Mouse (Mus musculus) erythroblast, embryonic 14.5 days (primary cell): ENCODE data around the gene Plekha6. TPM values are rescaled to one million over a fixed set of nuclear protein-coding genes. Genes with fewer than 3 reads are reported as not detected.
"Not testable (repeated sequence)": the region's sequence is repeated elsewhere in the genome, so short reads cannot be mapped to it uniquely, and the experiment has no call there.

Source experiments
- H3K27me3 ChIP-seq: 2 replicates; pipeline ENCODE4 v1.6.1; 2012; ENCODE audit warnings: inconsistent platforms; ENCODE audit not compliant: control insufficient read depth
- H3K36me3 ChIP-seq: 2 replicates; pipeline ENCODE4 v1.6.1; 2012; ENCODE audit warnings: mild to moderate bottlenecking, inconsistent platforms; ENCODE audit not compliant: control insufficient read depth
- H3K4me1 ChIP-seq: 2 replicates; pipeline ENCODE4 v1.6.1; 2012; ENCODE audit warnings: inconsistent platforms; ENCODE audit not compliant: control insufficient read depth
- H3K4me3 ChIP-seq: replicated peaks from 2 replicates; pipeline ENCODE3; 2012; ENCODE audit warnings: moderate library complexity, mild to moderate bottlenecking, inconsistent platforms
- H3K9me3 ChIP-seq: 2 replicates; pipeline ENCODE4 v1.6.1; 2012; ENCODE audit warnings: low read length, inconsistent platforms, mixed read lengths; ENCODE audit not compliant: control insufficient read depth
- GATA1 ChIP-seq: IDR thresholded peaks from 2 replicates; pipeline ENCODE4 v1.6.1; 2012; ENCODE audit warnings: low read length, inconsistent platforms, mixed read lengths
- TAL1 ChIP-seq: IDR thresholded peaks from 3 replicates; pipeline ENCODE4 v1.6.1; 2012; ENCODE audit warnings: low read length, inconsistent platforms, mixed read lengths
- polyA plus RNA-seq: library from polyadenylated mRNA; stranded (reverse); fragments of >175 nt; gene quantifications from 2 replicates; pipeline ENCODE4 v1.2.3, GENCODE M21; 2012

Gene Plekha6
- polyA plus RNA-seq, 1 experiment: 0.04 TPM

DNA sequence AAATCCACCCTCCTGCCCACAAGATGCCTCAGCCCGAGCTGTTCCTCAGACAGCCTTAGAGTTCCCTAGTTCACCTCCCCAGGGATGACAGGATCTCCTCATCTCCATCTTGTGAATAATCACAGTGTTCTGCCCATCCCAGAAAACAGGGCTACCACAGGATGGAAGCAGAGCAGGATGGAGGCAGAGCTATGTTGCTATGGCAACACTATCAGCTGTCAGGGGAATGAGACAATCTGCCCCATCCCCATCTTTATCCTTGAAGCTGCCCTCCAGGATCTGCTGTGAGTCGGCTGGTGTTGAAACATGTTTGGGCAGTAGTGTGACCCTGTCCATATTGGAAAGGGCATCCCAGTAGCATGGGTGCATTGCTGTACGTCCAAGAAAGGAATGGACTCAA lies 167.1 kb downstream of the Plekha6 start:
- Histone ChIP-seq H3K36me3 (no peaks in the 10 kb centered on the region), H3K4me1 (no peaks in the 10 kb centered on the region), H3K4me3 (no peak overlapping the region), H3K27me3 (peaks cover 27% of the 10 kb centered on the region), H3K9me3 (no peaks in the 10 kb centered on the region)
- TF ChIP-seq GATA1 (no peak), TAL1 (no peak)

DNA sequence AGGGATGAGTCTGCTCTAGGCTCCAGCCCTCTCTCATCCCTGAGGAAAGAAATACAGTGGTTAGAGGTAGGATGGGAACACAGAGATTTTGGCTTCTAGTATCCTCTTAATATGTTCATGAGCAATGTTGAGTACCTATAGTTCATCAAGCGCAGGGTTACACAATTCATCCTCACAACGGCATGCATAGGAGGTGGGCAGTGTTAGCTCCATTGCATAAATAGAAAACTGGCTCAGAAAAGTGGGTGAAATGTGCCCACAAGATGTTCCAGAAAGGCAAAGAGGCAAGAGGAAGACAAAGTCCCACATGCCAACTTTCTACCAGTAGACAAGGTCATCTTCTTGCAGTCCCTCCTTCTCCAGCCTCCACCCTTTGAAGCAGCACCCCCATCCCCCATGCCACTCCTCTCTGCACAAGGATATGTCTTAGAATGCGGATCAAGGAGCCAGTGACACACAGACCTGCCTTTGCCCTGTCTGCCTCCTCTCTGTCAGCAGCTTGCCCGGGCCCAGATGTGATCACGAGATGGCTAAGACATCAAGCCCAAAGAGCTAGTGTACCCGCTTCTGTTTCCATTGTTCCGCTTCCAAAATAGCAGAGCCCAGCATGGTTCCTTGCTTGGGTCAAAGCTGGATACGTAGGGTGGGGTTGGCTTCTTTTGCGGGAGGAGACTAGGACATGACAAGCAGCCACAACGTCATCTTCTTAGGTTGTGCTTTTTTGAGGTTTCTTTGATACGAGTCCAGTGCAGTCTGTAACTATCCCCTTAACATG lies 168.8 kb downstream of the Plekha6 start:
- Histone ChIP-seq H3K9me3 (no peaks in the 10 kb centered on the region), H3K4me1 (no peaks in the 10 kb centered on the region)

GRCm38 (mm10) chr1:133333937-133334336 lies 169.9 kb downstream of the Plekha6 start:
- TF ChIP-seq GATA1 (no peak), TAL1 (no peak)
- Histone ChIP-seq H3K27me3 (peaks cover 18% of the 10 kb centered on the region), H3K4me3 (no peak overlapping the region), H3K4me1 (no peaks in the 10 kb centered on the region), H3K36me3 (no peaks in the 10 kb centered on the region), H3K9me3 (no peaks in the 10 kb centered on the region)

More for the DNA sequence above, 168.8 kb downstream of the Plekha6 start:
- no peak overlapping the region for H3K4me3 ChIP-seq
- no peak for TF ChIP-seq TAL1
- no peak for TF ChIP-seq GATA1
- peaks cover 27% of the 10 kb centered on the region for H3K27me3 ChIP-seq
- H3K36me3 ChIP-seq: no peaks in the 10 kb centered on the region

DNA sequence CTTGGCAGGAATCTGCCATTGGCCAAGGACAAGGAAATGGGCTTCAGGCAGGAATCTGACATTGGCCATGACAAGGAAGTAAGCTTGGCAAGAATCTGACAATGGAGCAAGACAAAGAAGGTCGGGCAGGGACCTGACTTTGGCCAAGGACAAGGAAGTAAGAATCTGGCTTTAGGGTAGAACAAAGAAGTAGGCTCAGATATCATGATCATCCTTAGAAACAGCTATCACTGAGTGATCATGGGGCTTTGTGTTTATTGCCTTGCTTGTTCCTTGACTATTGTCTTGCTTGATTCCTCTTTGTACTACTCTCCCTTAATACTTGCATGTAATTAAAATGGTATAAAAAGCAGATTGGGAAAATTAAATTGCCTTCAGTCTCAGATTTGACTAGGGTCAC lies 176.4 kb downstream of the Plekha6 start:
- H3K36me3 ChIP-seq, H3K4me1 ChIP-seq, H3K9me3 ChIP-seq, H3K4me3 ChIP-seq, H3K27me3 ChIP-seq: not testable (repeated sequence)

DNA sequence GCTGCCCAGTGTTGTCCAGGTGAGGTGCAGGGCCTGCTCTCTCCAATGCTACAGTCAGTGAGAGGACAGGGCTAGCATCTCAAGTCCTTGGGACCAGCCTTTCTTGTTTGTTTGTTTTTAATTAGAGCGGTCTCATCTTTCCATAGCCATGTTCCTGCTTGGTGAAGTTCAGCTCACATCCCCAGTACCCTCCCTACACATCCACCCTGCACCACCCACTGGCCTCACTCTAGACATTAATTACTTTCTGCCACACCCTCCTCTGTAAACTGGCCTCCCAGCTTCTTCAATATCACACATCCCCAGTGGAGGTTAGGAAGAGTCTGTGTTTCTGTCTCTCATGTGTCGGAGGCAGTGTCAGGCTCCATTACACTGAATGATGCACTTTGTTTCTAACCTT lies 180.3 kb downstream of the Plekha6 start:
- no peaks in the 10 kb centered on the region for H3K27me3 ChIP-seq
- H3K36me3 ChIP-seq: no peaks in the 10 kb centered on the region
- H3K9me3 ChIP-seq: 0 out of 2 replicates have a peak, but pooled peaks cover 2% of the 10 kb centered on the region
- H3K4me3 ChIP-seq: no peak overlapping the region
- no peaks in the 10 kb centered on the region for H3K4me1 ChIP-seq
- TF ChIP-seq GATA1: no peak
- TF ChIP-seq TAL1: no peak

DNA sequence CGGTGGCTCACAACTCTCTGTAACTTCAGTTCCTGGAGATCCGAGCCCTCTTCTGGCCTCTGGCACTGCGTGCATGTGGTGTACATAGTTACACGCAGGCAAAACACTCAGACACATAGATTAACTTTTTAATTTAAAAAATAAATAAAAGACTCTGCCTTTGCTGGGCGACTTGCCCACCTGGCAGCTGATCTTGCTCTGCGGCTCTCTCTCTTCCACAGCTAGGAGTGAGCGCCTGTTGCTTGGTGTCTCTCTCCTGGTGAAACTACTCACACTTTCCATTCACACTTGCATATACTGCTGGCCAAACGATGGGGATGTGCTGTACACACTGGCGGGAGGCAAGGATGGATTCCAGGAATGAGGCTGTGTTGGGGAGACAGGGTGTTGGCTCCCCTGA lies 182.5 kb downstream of the Plekha6 start:
- H3K4me3 ChIP-seq: no peak overlapping the region
- no peaks in the 10 kb centered on the region; the same call in 1 of the 2 replicates for H3K27me3 ChIP-seq
- no peaks in the 10 kb centered on the region for H3K36me3 ChIP-seq
- H3K4me1 ChIP-seq: no peaks in the 10 kb centered on the region
- 0 out of 2 replicates have a peak, but pooled peaks cover 2% of the 10 kb centered on the region for H3K9me3 ChIP-seq
- no peak for TF ChIP-seq TAL1
- no peak for TF ChIP-seq GATA1

DNA sequence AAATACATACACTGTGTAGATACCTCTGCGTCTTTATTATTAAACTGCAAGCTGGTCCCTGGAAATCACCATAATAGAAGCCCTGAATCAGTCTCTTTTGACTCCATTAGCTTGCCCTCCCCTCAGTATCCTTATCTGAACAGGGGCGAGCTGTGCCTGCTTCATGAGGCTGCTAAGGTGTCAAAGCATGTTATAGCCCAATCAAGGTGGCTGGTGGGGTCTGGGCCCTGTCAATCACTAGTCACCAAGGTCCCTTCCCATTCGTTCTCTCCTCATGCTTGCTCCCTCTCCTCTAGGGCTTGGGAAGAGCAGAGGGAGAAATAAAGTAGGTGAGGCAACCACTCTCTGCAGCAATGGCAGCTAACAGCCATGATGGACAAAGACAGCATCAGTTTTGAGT lies 183.2 kb downstream of the Plekha6 start:
- TF ChIP-seq TAL1: no peak
- TF ChIP-seq GATA1: no peak
- peaks cover 4% of the 10 kb centered on the region for H3K27me3 ChIP-seq
- no peak overlapping the region for H3K4me3 ChIP-seq

DNA sequence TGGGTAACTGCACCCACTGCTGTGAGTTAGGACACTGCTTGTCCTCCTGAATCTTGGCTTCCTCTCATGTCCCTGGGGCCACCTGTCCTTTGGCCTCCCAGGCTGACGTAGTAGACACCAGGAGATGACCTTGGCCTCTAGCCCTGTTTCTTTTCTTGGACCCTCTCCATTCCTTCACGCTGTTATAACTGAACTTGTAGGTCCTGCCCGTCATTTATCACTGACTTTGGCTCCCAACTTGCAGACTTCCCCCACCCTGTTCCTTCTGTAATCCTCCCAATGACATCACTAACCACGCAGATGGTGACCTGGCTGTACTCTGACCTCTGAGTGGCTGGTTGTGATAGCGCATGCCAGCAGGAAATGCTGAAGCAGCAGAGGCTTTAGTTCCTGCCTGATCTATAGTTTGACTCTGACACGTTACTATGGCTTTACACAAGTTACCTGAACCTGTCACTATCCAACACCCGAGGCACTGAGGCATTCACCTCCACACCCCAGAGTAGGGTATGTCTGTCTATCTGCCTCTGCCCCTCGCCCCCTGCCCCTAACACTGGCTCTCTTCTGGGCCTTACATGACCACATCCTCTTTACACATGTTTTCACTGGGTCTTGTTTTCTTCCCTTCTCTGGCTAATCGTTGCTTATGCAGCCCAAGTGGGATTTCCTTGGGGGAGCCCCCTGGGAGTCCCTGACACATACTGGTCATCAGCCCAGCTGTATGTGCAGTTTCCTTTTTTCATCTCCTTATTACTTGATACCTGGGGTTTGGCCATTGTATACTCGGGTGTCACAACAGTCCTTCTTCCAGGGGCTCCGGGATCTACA lies 183.9 kb downstream of the Plekha6 start:
- no peaks in the 10 kb centered on the region for H3K36me3 ChIP-seq
- peaks cover 5% of the 10 kb centered on the region for H3K27me3 ChIP-seq
- no peak for TF ChIP-seq TAL1
- no peak for TF ChIP-seq GATA1
- H3K9me3 ChIP-seq: no peaks in the 10 kb centered on the region
- no peaks in the 10 kb centered on the region for H3K4me1 ChIP-seq
- H3K4me3 ChIP-seq: no peak overlapping the region

More for the DNA sequence above, 183.2 kb downstream of the Plekha6 start:
- Histone ChIP-seq H3K36me3 (no peaks in the 10 kb centered on the region), H3K4me1 (no peaks in the 10 kb centered on the region), H3K9me3 (0 out of 2 replicates have a peak, but pooled peaks cover 2% of the 10 kb centered on the region)

- no peaks in the 10 kb centered on the region for H3K36me3 ChIP-seq
- TF ChIP-seq TAL1 (no peak), GATA1 (no peak)
- no peaks in the 10 kb centered on the region for H3K4me1 ChIP-seq
- peaks cover 6% of the 10 kb centered on the region for H3K27me3 ChIP-seq
- H3K4me3 ChIP-seq: no peak within 1 kb of the TSS
- no peaks in the 10 kb centered on the region for H3K9me3 ChIP-seq
These were observed 186.2 kb downstream of the Plekha6 start, which contains the start of gene Ren1 for GRCm38 (mm10) chr1:133350210-133350609. Gene Ren1, plus strand, starts transcription at chr1:133350510.
